Mouse (Mus musculus) layer of hippocampus, adult 8-10 months (tissue): Measurements from ENCODE around the gene Morn1. TPM values are rescaled to one million over a fixed set of nuclear protein-coding genes. Genes with fewer than 3 reads are reported as not detected.
"Not testable (repeated sequence)": the region's sequence is repeated elsewhere in the genome, so short reads cannot be mapped to it uniquely, and the experiment has no call there.

Experiments used
- DNase-seq, 2 experiments: peaks; one replicate each; pipeline ENCODE4 v3.0.0; 2022; ENCODE audit warnings: low spot score in 2 of 2
- total RNA-seq, 4 experiments: library from RNA; stranded (reverse); gene quantifications; 2 replicates each; pipeline ENCODE4 v1.2.4; 2022

Gene Morn1
- total RNA-seq, 4 experiments from 2014 or later: 11.5 to 19.0 (median 16.4) TPM

DNA sequence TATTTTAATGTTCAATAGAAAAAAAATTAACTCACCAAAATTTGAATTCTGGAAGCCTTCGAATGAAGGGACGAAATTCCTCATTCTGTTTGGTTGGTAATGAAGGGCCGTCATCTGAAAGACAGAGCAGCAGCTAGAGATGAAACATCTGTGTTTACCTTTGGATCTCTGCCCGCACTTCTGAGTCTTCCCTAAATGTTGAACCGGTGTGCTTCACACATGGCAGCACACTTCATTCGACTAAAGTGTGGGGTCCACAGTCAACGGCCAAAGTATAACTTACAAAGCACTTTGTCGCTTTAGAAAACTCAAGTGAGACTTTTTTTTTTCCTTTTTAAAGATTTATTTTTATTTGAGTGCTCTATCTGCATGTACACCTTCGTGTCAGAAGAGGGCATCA, 9.7 kb upstream of the Morn1 start:
- no peak for DNase-seq

- not testable (repeated sequence) for DNase-seq
Measured at GRCm38 (mm10) chr4:155078808-155079207, 7.6 kb upstream of the Morn1 start.

DNA sequence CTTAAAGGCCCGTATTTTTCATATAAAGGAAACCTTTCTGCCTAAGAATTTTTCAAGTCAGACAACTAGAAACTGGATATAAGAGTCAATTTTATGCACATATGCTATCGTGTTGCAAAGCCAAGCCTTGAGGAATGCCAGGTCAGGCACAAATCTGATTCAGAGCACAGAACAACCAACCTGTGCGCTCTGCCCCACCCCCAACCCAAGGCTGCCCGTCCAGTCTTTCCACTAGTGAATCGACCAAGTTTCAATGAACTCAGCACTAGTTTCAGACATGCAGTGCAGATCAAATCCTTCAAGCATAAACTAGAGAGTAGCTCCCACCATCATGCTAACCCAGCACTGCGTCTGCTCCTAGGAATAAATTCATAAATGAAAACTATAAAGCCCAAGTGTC, 6.7 kb upstream of the Morn1 start:
- DNase-seq: no peak

DNA sequence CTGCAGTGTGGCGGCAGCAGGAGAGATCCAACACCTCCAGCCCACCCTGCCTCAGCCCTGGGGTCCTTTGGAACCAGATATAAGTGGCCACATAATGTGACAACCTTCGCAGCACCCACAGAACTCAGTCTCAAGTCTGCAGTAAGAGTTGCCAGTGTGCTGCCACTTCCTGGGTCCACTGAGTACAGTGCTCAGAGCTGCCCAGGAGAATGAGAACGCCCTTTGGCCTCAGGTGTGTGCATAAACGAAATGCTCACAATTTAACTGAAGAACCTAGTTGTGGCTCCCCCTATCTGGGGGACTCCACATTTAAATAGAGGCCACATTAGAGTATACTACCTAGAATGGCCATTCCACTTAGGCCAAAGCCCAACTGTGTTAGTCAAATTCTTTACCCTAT, 2.8 kb upstream of the Morn1 start:
- no peak for DNase-seq

DNA sequence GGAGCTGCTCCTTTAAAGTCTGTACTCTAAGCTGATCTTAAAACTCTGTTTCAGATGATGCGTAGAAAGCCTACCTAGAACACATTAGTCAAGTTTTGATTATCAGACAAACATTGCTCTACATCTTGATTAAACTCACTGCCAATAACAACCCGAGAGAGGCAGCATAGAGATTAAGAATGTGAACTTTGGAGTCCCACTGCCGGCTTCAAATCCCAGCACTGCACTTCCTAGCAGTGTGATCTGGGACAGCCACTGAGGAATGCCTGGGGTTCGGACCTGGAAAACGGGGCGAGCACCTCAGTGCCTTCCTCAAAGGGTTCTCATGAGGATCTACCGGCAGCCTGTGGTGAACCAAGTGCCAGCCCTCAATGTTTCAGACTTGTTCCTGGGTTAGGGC, 2.0 kb upstream of the Morn1 start:
- no peak for DNase-seq

GRCm38 (mm10) chr4:155085206-155086107, 920 bp upstream of the Morn1 start:
- no peak for DNase-seq

- DNase-seq: no peak
Measured at GRCm38 (mm10) chr4:155089241-155089640, 2.9 kb downstream of the Morn1 start.

- DNase-seq: no peak
Measured at GRCm38 (mm10) chr4:155090147-155090546, 3.8 kb downstream of the Morn1 start.

GRCm38 (mm10) chr4:155090688-155091449, 4.5 kb downstream of the Morn1 start:
- DNase-seq: no peak

- DNase-seq: no peak
Measured at GRCm38 (mm10) chr4:155092718-155093430, 6.5 kb downstream of the Morn1 start.

GRCm38 (mm10) chr4:155093431-155094149, 7.2 kb downstream of the Morn1 start:
- DNase-seq: no peak

GRCm38 (mm10) chr4:155094565-155094964, 8.2 kb downstream of the Morn1 start:
- DNase-seq: peak in 1 of 2 experiments; percentile 41

- DNase-seq: peak; percentile 85 to 91
Measured at GRCm38 (mm10) chr4:155095238-155095900, 9.0 kb downstream of the Morn1 start.

DNA sequence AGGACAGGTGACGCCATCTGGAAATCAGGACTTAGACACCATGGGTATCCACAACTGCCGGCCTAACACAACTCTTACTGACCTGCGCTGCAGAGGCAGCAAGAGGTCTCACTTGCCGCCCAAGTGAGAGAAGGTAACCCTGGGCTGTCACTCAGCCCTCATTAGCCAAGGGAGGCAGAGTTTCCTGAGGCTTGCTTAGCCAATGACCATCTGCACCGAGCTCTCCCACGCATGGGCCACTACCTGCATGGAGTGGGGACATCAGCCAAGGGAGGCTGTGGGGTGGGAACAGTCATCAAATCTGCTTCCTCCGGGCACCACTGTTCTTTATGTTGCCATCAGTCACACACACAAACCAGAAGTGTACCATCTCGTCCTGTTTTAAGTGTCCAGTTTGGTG, 9.6 kb downstream of the Morn1 start:
- no peak for DNase-seq

DNA sequence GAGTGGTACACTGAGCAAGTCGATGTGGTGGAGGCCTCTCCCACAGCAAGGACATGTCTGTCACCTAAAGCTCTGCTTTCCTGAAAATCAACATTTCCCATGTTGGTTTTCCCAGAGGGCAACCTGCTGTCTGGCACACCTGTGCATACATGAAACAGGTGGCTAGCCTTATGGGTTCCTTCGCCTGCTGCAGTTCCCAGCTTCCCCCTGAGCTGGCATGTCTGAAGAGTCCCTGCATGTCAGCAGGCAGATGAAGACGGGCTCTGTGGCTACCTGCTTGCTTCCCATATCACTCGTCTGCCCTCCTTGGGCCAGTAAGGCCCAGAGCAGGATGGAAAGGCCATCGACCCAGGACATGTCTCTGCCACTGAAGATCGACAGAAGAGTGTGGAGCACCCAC, 11.1 kb downstream of the Morn1 start:
- DNase-seq: no peak

DNA sequence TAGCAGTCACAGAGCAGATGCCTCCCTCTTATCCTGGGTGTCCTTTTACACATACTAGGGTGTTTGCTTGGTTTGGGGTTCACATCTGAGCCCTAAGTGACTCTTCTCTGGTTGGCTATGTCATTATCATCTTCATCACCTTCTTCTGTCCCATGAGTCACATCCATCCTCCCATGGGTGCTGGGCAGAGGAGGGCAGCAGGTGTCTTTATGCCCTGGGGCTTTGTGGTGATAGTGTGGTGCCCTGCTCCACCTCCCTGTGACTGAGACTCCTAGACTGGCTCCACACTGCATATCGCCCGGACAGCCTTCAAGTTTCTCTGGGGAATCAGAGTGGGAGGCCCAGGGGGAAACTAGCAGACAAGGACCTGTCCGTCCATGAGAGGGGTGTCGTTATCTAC, 12.2 kb downstream of the Morn1 start:
- DNase-seq: no peak

DNA sequence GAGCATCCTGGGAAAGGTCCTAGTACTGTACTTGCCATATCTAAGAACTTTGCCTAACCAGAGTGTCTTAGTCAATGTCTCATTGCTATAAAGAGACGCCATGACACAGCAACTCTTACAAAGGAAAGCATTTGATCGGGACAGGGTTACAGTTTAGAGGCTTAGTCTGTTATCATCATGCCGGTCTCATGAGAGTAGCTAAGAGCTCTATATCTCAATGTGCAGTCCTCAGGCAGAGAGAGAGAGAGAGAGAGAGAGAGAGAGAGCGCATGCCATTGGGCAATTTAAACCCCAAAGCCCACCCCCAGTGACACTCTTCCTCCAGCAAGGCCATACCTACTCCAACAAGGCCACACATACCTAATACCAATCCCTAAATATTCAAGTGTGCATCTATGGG, 21.5 kb downstream of the Morn1 start:
- no peak for DNase-seq

GRCm38 (mm10) chr4:155109471-155109870, 23.1 kb downstream of the Morn1 start:
- no peak for DNase-seq

- DNase-seq: no peak
Measured at GRCm38 (mm10) chr4:155113766-155114410, 27.5 kb downstream of the Morn1 start.

DNA sequence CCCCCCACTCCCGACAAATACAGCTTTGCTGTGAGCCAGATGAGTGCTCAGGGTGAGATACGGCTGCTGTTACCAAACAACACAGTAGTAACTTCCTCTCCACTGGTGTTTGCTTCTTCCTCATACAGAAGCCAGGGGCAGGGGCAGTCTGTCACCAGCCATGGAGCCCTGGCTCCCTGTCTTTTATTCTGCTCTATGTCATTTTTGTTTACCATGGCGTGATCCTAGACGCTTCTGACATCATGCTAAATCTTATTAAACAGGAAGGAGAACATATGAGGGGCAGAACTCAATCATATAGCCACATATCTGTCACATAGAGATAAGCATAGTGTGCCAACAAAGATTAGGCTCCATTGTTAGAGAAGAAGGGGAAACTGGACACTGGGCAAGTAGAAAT, 30.2 kb downstream of the Morn1 start:
- DNase-seq: no peak
